Mouse (Mus musculus) MEL (cell line): ENCODE measurements at regions not wholly inside any gene's neighbourhood (a gene's known extent, or its start where the extent isn't known, plus 50 kb on each side); places are given as distances from the start of the nearest gene placed in this dataset.

Experiments used
- BHLHE40 ChIP-seq: IDR thresholded peaks from 2 replicates; pipeline ENCODE4 v1.6.1; 2012; ENCODE audit warnings: low read depth, mild to moderate bottlenecking, inconsistent platforms, low read length, improper control_type of control experiment, borderline replicate concordance
- CHD2 ChIP-seq: IDR thresholded peaks from 2 replicates; pipeline ENCODE4 v1.6.1; 2011; ENCODE audit warnings: low read length, improper control_type of control experiment
- CTCF ChIP-seq, 3 experiments: IDR thresholded peaks in 2 of 3; conservative IDR thresholded peaks in 1 of 3; 2 replicates each; pipeline ENCODE4 v1.5.1; 2011 to 2012; ENCODE audit warnings: low read length in 3 of 3, low read depth in 2 of 3, mild to moderate bottlenecking in 2 of 3, improper control_type of control experiment in 1 of 3, inconsistent platforms in 1 of 3, mixed read lengths in 1 of 3, moderate library complexity in 1 of 3; ENCODE audit not compliant: control insufficient read depth in 1 of 3, insufficient read depth in 1 of 3, poor library complexity in 1 of 3, severe bottlenecking in 1 of 3
- POLR2A ChIP-seq, 2 experiments: IDR thresholded peaks; 2 replicates each; pipeline ENCODE4 v1.6.1; 2011 to 2012; ENCODE audit warnings: low read length in 2 of 2, mild to moderate bottlenecking in 2 of 2, control low read depth in 1 of 2, improper control_type of control experiment in 1 of 2, low read depth in 1 of 2, moderate library complexity in 1 of 2; ENCODE audit not compliant: control insufficient read depth in 1 of 2, insufficient read depth in 1 of 2, poor library complexity in 1 of 2
- TAL1 ChIP-seq: IDR thresholded peaks from 2 replicates; pipeline ENCODE4 v1.6.1; 2012; ENCODE audit warnings: mild to moderate bottlenecking, inconsistent platforms, low read length, moderate library complexity, mixed read lengths
- USF1 ChIP-seq: IDR thresholded peaks from 2 replicates; pipeline ENCODE4 v1.6.1; 2014; ENCODE audit warnings: low read depth, mild to moderate bottlenecking, inconsistent platforms, low read length, improper control_type of control experiment, moderate library complexity

DNA sequence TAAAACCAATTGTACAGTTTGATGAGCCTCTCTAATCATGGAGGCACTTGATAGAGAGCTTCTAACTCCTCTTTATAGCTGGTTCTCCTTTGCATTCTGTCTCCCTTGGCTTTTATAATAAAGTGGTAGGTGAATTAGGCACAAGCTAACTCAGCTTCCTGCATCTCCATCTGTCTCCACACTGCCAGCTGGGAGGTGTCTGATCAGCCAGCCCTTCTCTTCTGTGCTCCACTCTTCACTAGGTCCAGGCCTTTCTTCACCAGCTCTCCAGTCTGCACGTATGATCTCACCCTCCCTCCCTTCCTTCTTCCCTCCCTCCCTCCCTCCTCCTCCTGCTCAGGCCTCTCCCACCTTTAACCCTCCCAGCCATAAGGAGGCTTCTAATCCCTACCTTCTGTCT, 136.2 kb downstream of the Rchy1 start:
- TF ChIP-seq BHLHE40 (no peak), TAL1 (no peak), CTCF (IDR thresholded peaks at IDR 0.05 in 2 of 3, conservative IDR thresholded peaks at IDR 0.05 in 1 of 3; ENCODE audit: control insufficient read depth in 1 of 3, insufficient read depth in 1 of 3, low read depth in 2 of 3, low read length in 3 of 3, poor library complexity in 1 of 3, severe bottlenecking in 1 of 3) (no peak), POLR2A (IDR thresholded peaks at IDR 0.05; ENCODE audit: control insufficient read depth in 1 of 2, insufficient read depth in 1 of 2, low read depth in 1 of 2, low read length in 2 of 2, poor library complexity in 1 of 2) (no peak), CHD2 (no peak), USF1 (no peak)
